Comparison of ENCODE assay signal across 24 mouse cellular contexts in the genomic region with DNA sequence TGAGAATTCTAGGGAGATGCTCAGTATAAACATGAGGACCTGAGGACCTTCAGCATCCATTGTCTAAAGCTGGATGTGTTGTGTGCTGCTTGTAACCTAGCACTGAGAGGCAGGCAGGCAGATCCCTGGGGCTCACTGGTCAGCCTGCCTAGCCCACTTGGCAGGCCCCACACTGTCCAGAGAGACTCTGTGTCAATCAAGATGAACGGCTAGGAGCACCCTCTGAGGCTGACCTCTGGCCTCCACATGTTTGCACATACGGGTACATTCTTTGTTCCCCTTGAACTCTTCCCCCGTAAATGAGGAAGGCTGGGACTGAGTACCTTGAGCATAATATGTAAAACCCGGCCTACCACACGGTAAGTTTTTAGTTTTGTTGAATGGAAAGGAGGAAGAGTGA. TPM values are rescaled to one million over a fixed set of nuclear protein-coding genes. Genes with fewer than 3 reads are reported as not detected.
DNase-seq lines count a peak whose midpoint lies in the region; ATAC-seq and TF ChIP-seq lines count a peak whose summit lies in the region.
"Had no signal": no experiment of that assay in that cellular context is flagged by ENCODE, and none has a peak within 500 bp of the region (broad histone marks: within the 10 kb centered on the region; RNA-seq: fewer than 3 reads in every experiment).

No protein-coding gene starts in this region.

- intact Hi-C loops in heart, adult 2 months (cut with DNase I): no loop called here

- no peaks in the 10 kb centered on the region for H3K79me2 ChIP-seq in heart, adult 2 months (replicated peaks; ENCODE audit: control insufficient read depth, insufficient read depth, low read length)
- no peaks in the 10 kb centered on the region for H3K79me2 ChIP-seq in liver, adult 2 months (ENCODE audit: control insufficient read depth, insufficient read depth, low read length)

- H3K36me3 ChIP-seq in heart, adult 2 months (ENCODE audit: control insufficient read depth, insufficient read depth, low read length): peaks cover 2% of the 10 kb centered on the region; the same call in 1 of the 2 replicates
- peaks cover 43% of the 10 kb centered on the region for H3K36me3 ChIP-seq in heart, postnatal 0 days (replicated peaks; ENCODE audit: control insufficient read depth, insufficient read depth, low read length)
- H3K36me3 ChIP-seq in heart, embryonic 11.5 days (ENCODE audit: control insufficient read depth, insufficient read depth, low read length): peaks cover 20% of the 10 kb centered on the region
- peaks cover 9% of the 10 kb centered on the region; the same call in 1 of the 2 replicates for H3K36me3 ChIP-seq in liver, adult 2 months (ENCODE audit: control insufficient read depth, insufficient read depth, low read length)
- H3K36me3 ChIP-seq in liver, embryonic 15.5 days (replicated peaks): peaks cover 37% of the 10 kb centered on the region

- WGBS in heart, adult 2 months: 62% methylated on average over 5 of the region's 5 CpGs
- 62% methylated on average over 5 of the region's 5 CpGs for WGBS in heart, postnatal 0 days
- 64% methylated on average over 5 of the region's 5 CpGs for whole genome bisulfite sequencing in heart, embryonic 11.5 days (ENCODE audit: insufficient replicate concordance)
- WGBS in liver, adult 2 months: 18% methylated on average over 5 of the region's 5 CpGs
- WGBS in liver, embryonic 15.5 days (ENCODE audit: insufficient replicate concordance): 56% methylated on average over 5 of the region's 5 CpGs

- no peak for DNase-seq in heart, adult 2 months
- no peak for DNase-seq in heart, postnatal 4 days
- DNase-seq in heart, postnatal 0 days (ENCODE audit: low spot score): no peak
- peak; percentile 81 for DNase-seq in liver, adult 2 months (ENCODE audit: extremely low read depth, low read depth, low spot score)
- no peak for DNase-seq in liver
- DNase-seq in adrenal gland, postnatal 25 days: no peak
- DNase-seq: adrenal gland, postnatal 14 days; cerebellum, adult 2 months; cerebellum, postnatal 36 days; gastrocnemius, postnatal 10 days; heart, adult 18-20 months; kidney, adult 18-20 months; kidney, postnatal 25 days; left cerebral cortex, postnatal 4 days; lung, adult 2 months; right cerebral cortex, postnatal 25 days; thymus, adult 2 months had no signal

- H3K4me3 ChIP-seq in heart, adult 2 months: no peak overlapping the region
- H3K4me3 ChIP-seq in heart, postnatal 0 days (ENCODE audit: low read depth, low read length): no peak overlapping the region
- no peak overlapping the region for H3K4me3 ChIP-seq in heart, embryonic 11.5 days (ENCODE audit: low read depth, low read length)
- no peak overlapping the region for H3K4me3 ChIP-seq in liver, adult 2 months (ENCODE audit: insufficient read depth, low read depth, low read length)
- H3K4me3 ChIP-seq in liver, embryonic 15.5 days (replicated peaks): no peak overlapping the region
- H3K4me3 ChIP-seq: erythroblast, embryonic 14.5 days; left cerebral cortex, adult 2 months had no signal

- no peak overlapping the region for H3K9ac ChIP-seq in heart, adult 2 months (ENCODE audit: low read depth, low read length)
- H3K9ac ChIP-seq in heart, postnatal 0 days (replicated peaks; ENCODE audit: low read depth, low read length): no peak overlapping the region
- H3K9ac ChIP-seq in heart, embryonic 11.5 days (ENCODE audit: low read depth, low read length): no peak overlapping the region
- no peak overlapping the region for H3K9ac ChIP-seq in liver, adult 2 months (ENCODE audit: low read depth, low read length)
- H3K9ac ChIP-seq in liver, embryonic 15.5 days: no peak overlapping the region

- TF ChIP-seq CTCF in heart, adult 2 months (IDR thresholded peaks at IDR 0.05): no peak
- no peak for TF ChIP-seq CTCF in heart, postnatal 0 days (IDR thresholded peaks at IDR 0.05; ENCODE audit: low read depth)
- no peak for TF ChIP-seq CTCF in liver, adult 2 months (IDR thresholded peaks at IDR 0.05; ENCODE audit: low read depth, low read length)

- peak overlapping the region; percentile 64 for H3K27ac ChIP-seq in heart, adult 2 months
- peak overlapping the region; percentile 75 for H3K27ac ChIP-seq in heart, postnatal 0 days (ENCODE audit: low read depth)
- no peak overlapping the region for H3K27ac ChIP-seq in heart, embryonic 11.5 days (ENCODE audit: low read depth, low read length)
- peak overlapping the region; percentile 48 for H3K27ac ChIP-seq in liver, adult 2 months (replicated peaks; ENCODE audit: insufficient read depth, low read depth, low read length)
- no peak overlapping the region for H3K27ac ChIP-seq in liver, embryonic 15.5 days (replicated peaks)
- H3K27ac ChIP-seq: left cerebral cortex, adult 2 months had no signal

- H3K4me2 ChIP-seq in heart, postnatal 0 days (ENCODE audit: low read depth, low read length): no peak overlapping the region
- no peak overlapping the region for H3K4me2 ChIP-seq in heart, embryonic 11.5 days
- no peak overlapping the region for H3K4me2 ChIP-seq in liver, embryonic 15.5 days

- no peaks in the 10 kb centered on the region for H3K9me3 ChIP-seq in heart, postnatal 0 days (replicated peaks; ENCODE audit: control insufficient read depth, low read length)
- no peaks in the 10 kb centered on the region for H3K9me3 ChIP-seq in heart, embryonic 11.5 days (replicated peaks; ENCODE audit: control insufficient read depth, low read length)
- H3K9me3 ChIP-seq in liver, embryonic 15.5 days (replicated peaks): no peaks in the 10 kb centered on the region

- H3K4me1 ChIP-seq in heart, adult 2 months (ENCODE audit: control insufficient read depth, insufficient read depth, low read length): peaks cover 18% of the 10 kb centered on the region
- H3K4me1 ChIP-seq in heart, postnatal 0 days (ENCODE audit: control insufficient read depth, insufficient read depth): peaks cover 21% of the 10 kb centered on the region
- peaks cover 14% of the 10 kb centered on the region for H3K4me1 ChIP-seq in heart, embryonic 11.5 days (ENCODE audit: control insufficient read depth, insufficient read depth, low read length)
- H3K4me1 ChIP-seq in liver, adult 2 months (ENCODE audit: control insufficient read depth, insufficient read depth, low read length): peaks cover 21% of the 10 kb centered on the region
- peaks cover 38% of the 10 kb centered on the region for H3K4me1 ChIP-seq in liver, embryonic 15.5 days (replicated peaks)

- TF ChIP-seq POLR2A in heart, adult 2 months (IDR thresholded peaks at IDR 0.05; ENCODE audit: insufficient read depth, low read depth, low read length): no peak
- no peak for TF ChIP-seq POLR2A in liver, adult 2 months (IDR thresholded peaks at IDR 0.05; ENCODE audit: extremely low read depth, insufficient read depth, low read length)

- TF ChIP-seq EP300 in heart, adult 2 months (IDR thresholded peaks at IDR 0.05; ENCODE audit: insufficient read depth, low read depth, low read length): no peak
- TF ChIP-seq EP300 in heart, postnatal 0 days (IDR thresholded peaks at IDR 0.05; ENCODE audit: low read depth): no peak

- ATAC-seq in heart, postnatal 0 days (ENCODE audit: insufficient read depth, low read depth): no peak
- ATAC-seq in heart, embryonic 11.5 days (replicated peaks; ENCODE audit: insufficient number of reproducible peaks, low FRiP score, low TSS enrichment): no peak
- peak; percentile 33 for ATAC-seq in liver, embryonic 15.5 days (ENCODE audit: insufficient read depth)
- ATAC-seq: CD4-positive, CD25-positive, alpha-beta regulatory T cell, adult 4 months; forebrain, embryonic 14.5 days; Patski had no signal

- H3K27me3 ChIP-seq in heart, adult 2 months (ENCODE audit: control insufficient read depth, insufficient read depth, low read length): no peaks in the 10 kb centered on the region
- H3K27me3 ChIP-seq in heart, postnatal 0 days (ENCODE audit: control insufficient read depth, insufficient read depth, low read length): no peaks in the 10 kb centered on the region
- no peaks in the 10 kb centered on the region for H3K27me3 ChIP-seq in heart, embryonic 11.5 days (ENCODE audit: control insufficient read depth, insufficient read depth, low read length)
- H3K27me3 ChIP-seq in liver, adult 2 months (ENCODE audit: control insufficient read depth, insufficient read depth, low read length): no peaks in the 10 kb centered on the region
- H3K27me3 ChIP-seq in liver, embryonic 15.5 days: no peaks in the 10 kb centered on the region
- H3K27me3 ChIP-seq: Patski had no signal

RNA-seq across cellular contexts. Expression of a gene that starts 39.3 kb away (rescaled TPM):
- total RNA-seq in heart, adult 2 months (2021): 100 to 1,000 TPM; 189 to 204 TPM
- 28.8 and 68.2 TPM in 2 replicates for polyA plus RNA-seq in heart, adult 2 months (2012; rRNA removed)
- 100 to 1,000 TPM; 255 to 279 TPM for total RNA-seq in heart, postnatal 4 days (2021)
- 20.8 and 28.8 TPM in 2 replicates for total RNA-seq in heart, postnatal 0 days (2014; rRNA removed; ENCODE audit: low replicate concordance)
- polyA plus RNA-seq in heart, postnatal 0 days (2015; fragmentation: Nextera tagmentation; extraction: Ambion mirVana): 127 and 132 TPM in 2 replicates
- polyA plus RNA-seq in heart, embryonic 11.5 days (2014; fragmentation: Nextera tagmentation; extraction: Ambion mirVana): 108 and 120 TPM in 2 replicates
- 78.8 and 96.2 TPM in 2 replicates for total RNA-seq in liver, adult 2 months (2014; rRNA removed)
- 27.3 and 32.2 TPM in 2 replicates for polyA plus RNA-seq in liver, adult 2 months (2012; rRNA removed)
- 48.5 and 63.7 TPM in 2 replicates for polyA plus RNA-seq in liver, embryonic 15.5 days (2015; fragmentation: Nextera tagmentation; extraction: Ambion mirVana)
- 271 and 320 TPM in 2 replicates for total RNA-seq in adrenal gland, postnatal 25 days (2021)

Comparison
In these comparisons a context has a peak if more than half of its experiments do, and no peak if none do; other contexts are left out.
1. H3K27ac ChIP-seq: peak in heart, adult 2 months (single experiment), heart, postnatal 0 days (single experiment) and liver, adult 2 months (single experiment); none in heart, embryonic 11.5 days (single experiment) and liver, embryonic 15.5 days (single experiment).